Mouse (Mus musculus): ENCODE results near the gene Xcr1. TPM values are rescaled to one million over a fixed set of nuclear protein-coding genes. Genes with fewer than 3 reads are reported as not detected.

Xcr1 gene
- total and polyA plus RNA-seq, 2 experiments from 2014 or later, result 0.04 TPM; not detected in 1

GRCm38 (mm10) chr9:123826631-123827030, 35.2 kb downstream of the Xcr1 start:
- DNase-seq (ENCODE audit: low spot score) (no peak), ATAC-seq (ENCODE audit: low FRiP score) (no peak)
- no peaks in the 10 kb centered on the region for H3K27me3 ChIP-seq (ENCODE audit: insufficient read depth, low read length)
- H3K4me3 ChIP-seq (ENCODE audit: low read depth, low read length), result no peak overlapping the region
- 88% methylated on average over 3 of the region's 3 CpGs for WGBS
- H3K36me3 ChIP-seq (ENCODE audit: insufficient read depth, low read length), result peaks cover 78% of the 10 kb centered on the region
- H3K9ac ChIP-seq (replicated peaks; ENCODE audit: low read length, poor library complexity, severe bottlenecking), result no peak overlapping the region
- H3K27ac ChIP-seq (ENCODE audit: low read depth, low read length), result no peak overlapping the region
- H3K4me2 ChIP-seq (ENCODE audit: low read depth, low read length, poor library complexity, severe bottlenecking), result no peak overlapping the region
- no peak for TF ChIP-seq CTCF (IDR thresholded peaks at IDR 0.05)
- no peaks in the 10 kb centered on the region for H3K9me3 ChIP-seq (ENCODE audit: low read length)
- no peaks in the 10 kb centered on the region for H3K4me1 ChIP-seq (ENCODE audit: insufficient read depth, low read length)

DNA sequence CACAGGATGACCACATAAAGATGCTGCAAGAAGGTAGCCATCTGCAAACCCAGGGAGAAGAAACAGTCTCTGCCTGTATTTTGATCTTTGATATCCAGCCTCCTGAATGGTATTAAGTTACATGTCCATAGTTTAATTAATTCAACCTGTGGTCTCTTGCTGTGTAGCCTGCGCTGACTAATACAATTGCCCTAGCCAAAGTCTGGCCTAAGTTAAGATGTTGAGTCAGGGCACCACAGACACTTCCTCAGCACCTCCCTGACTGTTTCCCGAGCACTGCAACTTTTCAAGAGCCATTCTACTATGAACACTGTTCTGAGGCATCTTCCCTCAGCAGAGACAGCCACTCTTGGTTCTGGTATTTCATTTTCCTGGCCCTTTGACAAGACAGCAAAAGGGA, 43.2 kb downstream of the Xcr1 start:
- WGBS, result 83% methylated on average over 2 of the region's 2 CpGs
- Histone ChIP-seq H3K36me3 (ENCODE audit: insufficient read depth, low read length) (peaks cover 56% of the 10 kb centered on the region), H3K9me3 (ENCODE audit: low read length) (no peaks in the 10 kb centered on the region), H3K27ac (ENCODE audit: low read depth, low read length) (no peak overlapping the region), H3K9ac (replicated peaks; ENCODE audit: low read length, poor library complexity, severe bottlenecking) (no peak overlapping the region), H3K27me3 (ENCODE audit: insufficient read depth, low read length) (no peaks in the 10 kb centered on the region), H3K4me3 (ENCODE audit: low read depth, low read length) (no peak overlapping the region), H3K4me2 (ENCODE audit: low read depth, low read length, poor library complexity, severe bottlenecking) (no peak overlapping the region), H3K4me1 (ENCODE audit: insufficient read depth, low read length) (no peaks in the 10 kb centered on the region)
- ATAC-seq (ENCODE audit: low FRiP score), result no peak
- TF ChIP-seq CTCF (IDR thresholded peaks at IDR 0.05), result no peak
- no peak for DNase-seq (ENCODE audit: low spot score)

DNA sequence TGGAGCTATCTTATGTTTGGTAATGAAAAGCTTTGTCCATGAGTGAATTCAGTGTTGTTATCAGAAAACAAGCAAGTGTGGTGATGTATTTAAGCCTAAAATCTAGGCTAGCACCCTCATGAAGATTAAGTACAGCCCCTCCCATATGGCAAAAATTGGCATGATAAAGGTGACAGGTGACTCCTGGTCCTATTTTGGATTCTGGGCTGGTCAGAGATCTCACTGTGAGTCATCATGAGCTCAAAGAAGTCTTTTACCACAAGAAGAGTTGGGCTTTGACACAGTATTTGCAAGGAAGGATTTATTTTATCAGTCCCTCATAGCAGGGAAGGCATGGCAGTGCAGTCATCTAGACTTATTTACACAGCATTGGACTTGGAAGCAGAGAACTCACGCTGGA, 45.8 kb downstream of the Xcr1 start:
- WGBS, result 87% methylated on average over 1 of the region's 1 CpGs
- Histone ChIP-seq H3K27ac (ENCODE audit: low read depth, low read length) (no peak overlapping the region), H3K4me2 (ENCODE audit: low read depth, low read length, poor library complexity, severe bottlenecking) (no peak overlapping the region), H3K4me1 (ENCODE audit: insufficient read depth, low read length) (no peaks in the 10 kb centered on the region), H3K27me3 (ENCODE audit: insufficient read depth, low read length) (no peaks in the 10 kb centered on the region), H3K36me3 (ENCODE audit: insufficient read depth, low read length) (peaks cover 39% of the 10 kb centered on the region), H3K9ac (replicated peaks; ENCODE audit: low read length, poor library complexity, severe bottlenecking) (no peak overlapping the region), H3K4me3 (ENCODE audit: low read depth, low read length) (no peak overlapping the region), H3K9me3 (ENCODE audit: low read length) (no peaks in the 10 kb centered on the region)
- TF ChIP-seq CTCF (IDR thresholded peaks at IDR 0.05), result no peak
- DNase-seq (ENCODE audit: low spot score), result no peak
- ATAC-seq (ENCODE audit: low FRiP score), result no peak

DNA sequence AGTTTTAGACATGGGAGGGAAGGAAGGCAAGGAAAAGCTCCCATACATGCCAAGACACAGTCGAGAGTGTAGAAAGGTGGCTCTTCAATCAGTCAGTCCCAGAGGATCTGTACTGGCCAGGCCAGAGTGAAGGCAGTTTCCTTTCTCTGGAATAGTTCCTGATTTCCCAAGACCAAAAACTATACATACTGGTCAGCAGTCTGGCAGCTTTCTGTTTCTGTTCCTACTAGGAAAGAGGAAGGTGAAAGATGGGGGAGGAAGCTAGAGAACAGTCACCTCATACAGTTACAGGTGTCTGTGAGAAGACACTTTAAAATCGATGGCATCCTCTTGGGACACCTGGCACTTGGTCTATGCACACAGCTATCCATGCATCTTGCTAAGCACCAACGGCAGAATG, 46.4 kb downstream of the Xcr1 start:
- H3K9ac ChIP-seq (replicated peaks; ENCODE audit: low read length, poor library complexity, severe bottlenecking), result no peak overlapping the region
- H3K36me3 ChIP-seq (ENCODE audit: insufficient read depth, low read length), result peaks cover 42% of the 10 kb centered on the region
- no peaks in the 10 kb centered on the region for H3K27me3 ChIP-seq (ENCODE audit: insufficient read depth, low read length)
- no peaks in the 10 kb centered on the region for H3K9me3 ChIP-seq (ENCODE audit: low read length)
- no peaks in the 10 kb centered on the region for H3K4me1 ChIP-seq (ENCODE audit: insufficient read depth, low read length)
- no peak overlapping the region for H3K4me2 ChIP-seq (ENCODE audit: low read depth, low read length, poor library complexity, severe bottlenecking)
- ATAC-seq (ENCODE audit: low FRiP score), result no peak
- H3K4me3 ChIP-seq (ENCODE audit: low read depth, low read length), result no peak overlapping the region
- no peak for DNase-seq (ENCODE audit: low spot score)
- no peak overlapping the region for H3K27ac ChIP-seq (ENCODE audit: low read depth, low read length)
- no peak for TF ChIP-seq CTCF (IDR thresholded peaks at IDR 0.05)
- WGBS, result 94% methylated on average over 3 of the region's 3 CpGs

- no peaks in the 10 kb centered on the region for H3K27me3 ChIP-seq (ENCODE audit: insufficient read depth, low read length)
- H3K36me3 ChIP-seq (ENCODE audit: insufficient read depth, low read length), result peaks cover 42% of the 10 kb centered on the region
- WGBS, result 87% methylated on average over 4 of the region's 4 CpGs
- H3K4me3 ChIP-seq (ENCODE audit: low read depth, low read length), result no peak overlapping the region
- no peak for DNase-seq (ENCODE audit: low spot score)
- no peak for TF ChIP-seq CTCF (IDR thresholded peaks at IDR 0.05)
- no peak overlapping the region for H3K4me2 ChIP-seq (ENCODE audit: low read depth, low read length, poor library complexity, severe bottlenecking)
- no peak overlapping the region for H3K9ac ChIP-seq (replicated peaks; ENCODE audit: low read length, poor library complexity, severe bottlenecking)
- H3K9me3 ChIP-seq (ENCODE audit: low read length), result no peaks in the 10 kb centered on the region
- no peak overlapping the region for H3K27ac ChIP-seq (ENCODE audit: low read depth, low read length)
- no peaks in the 10 kb centered on the region for H3K4me1 ChIP-seq (ENCODE audit: insufficient read depth, low read length)
- no peak for ATAC-seq (ENCODE audit: low FRiP score)
These were observed 47.0 kb downstream of the Xcr1 start for GRCm38 (mm10) chr9:123814821-123815220.

GRCm38 (mm10) chr9:123814326-123814725, 47.5 kb downstream of the Xcr1 start:
- TF ChIP-seq CTCF (IDR thresholded peaks at IDR 0.05), result no peak
- H3K36me3 ChIP-seq (ENCODE audit: insufficient read depth, low read length), result peaks cover 42% of the 10 kb centered on the region
- 79% methylated on average over 2 of the region's 2 CpGs for WGBS
- H3K4me2 ChIP-seq (ENCODE audit: low read depth, low read length, poor library complexity, severe bottlenecking), result no peak overlapping the region
- ATAC-seq (ENCODE audit: low FRiP score) (no peak), DNase-seq (ENCODE audit: low spot score) (no peak)
- H3K27ac ChIP-seq (ENCODE audit: low read depth, low read length), result no peak overlapping the region
- H3K9me3 ChIP-seq (ENCODE audit: low read length), result no peaks in the 10 kb centered on the region
- no peaks in the 10 kb centered on the region for H3K27me3 ChIP-seq (ENCODE audit: insufficient read depth, low read length)
- H3K4me3 ChIP-seq (ENCODE audit: low read depth, low read length), result no peak overlapping the region
- H3K9ac ChIP-seq (replicated peaks; ENCODE audit: low read length, poor library complexity, severe bottlenecking), result no peak overlapping the region
- H3K4me1 ChIP-seq (ENCODE audit: insufficient read depth, low read length), result no peaks in the 10 kb centered on the region
